Mouse (Mus musculus): ENCODE results near the gene Upb1.
"Not testable (repeated sequence)": the region's sequence is repeated elsewhere in the genome, so short reads cannot be mapped to it uniquely, and the experiment has no call there.

GRCm38 (mm10) chr10:75353838-75354241, 47.1 kb upstream of the Upb1 start:
- TF ChIP-seq CTCF (IDR thresholded peaks at IDR 0.05; ENCODE audit: control insufficient read depth, insufficient read depth, insufficient read length); MAX (IDR thresholded peaks at IDR 0.05); FOSL1 (IDR thresholded peaks at IDR 0.05; ENCODE audit: insufficient read depth, low read length, poor library complexity, severe bottlenecking): not testable (repeated sequence)
